Mouse (Mus musculus) adrenal gland, postnatal 0 days (tissue): ENCODE measurements around the gene Wdr91. TPM values are rescaled to one million over a fixed set of nuclear protein-coding genes. Genes with fewer than 3 reads are reported as not detected.

Source experiments
- polyA plus RNA-seq: library from polyadenylated mRNA; unstranded; fragments of >200 nt; fragmentation: Nextera tagmentation; extraction: Ambion mirVana; gene quantifications from 2 replicates; pipeline ENCODE4 v1.2.1, GENCODE M21; 2015

Wdr91 gene
- 7.4 and 8.7 TPM in 2 replicates for polyA plus RNA-seq

GRCm38 (mm10) chr6:34910371-34911219 is at the start of gene Wdr91:
TSS of gene Wdr91 (minus strand) at chr6:34910876.

GRCm38 (mm10) chr6:34919956-34920355 is 9.3 kb upstream of the Wdr91 start, which contains the start of gene Stra8:
TSS of gene Stra8 (plus strand) at chr6:34920163.

GRCm38 (mm10) chr6:34877509-34878321 is 33.0 kb downstream of the Wdr91 start, which contains the start of gene Cyren:
TSS of gene Cyren (minus strand) at chr6:34878060.

GRCm38 (mm10) chr6:34862791-34863403 is 47.8 kb downstream of the Wdr91 start, which contains the start of gene Tmem140:
TSS of gene Tmem140 (plus strand) at chr6:34863146.

Other genes with a start within 250 kb of the Wdr91 start
- gene Agbl3, start 130.4 kb downstream of the Wdr91 start, polyA plus RNA-seq = 28.1 and 33.5 TPM in 2 replicates
- gene Tmem140, start 47.7 kb downstream of the Wdr91 start, polyA plus RNA-seq = 11.2 and 13.0 TPM in 2 replicates
- gene Cyren, start 32.8 kb downstream of the Wdr91 start, polyA plus RNA-seq = 7.1 and 7.4 TPM in 2 replicates
- gene Stra8, start 9.3 kb upstream of the Wdr91 start, polyA plus RNA-seq = not detected in 2 replicates
- 0.44 and 0.58 TPM in 2 replicates for gene Slc23a4, start 77.5 kb upstream of the Wdr91 start, polyA plus RNA-seq
- 14.1 and 14.4 TPM in 2 replicates for gene Cnot4, start 222.8 kb upstream of the Wdr91 start, polyA plus RNA-seq